Mouse (Mus musculus): ENCODE data around the gene Dusp16.
A peak's percentile ranks its signal among the peaks of the same experiment; 100 is the strongest.

Gene Dusp16

DNA sequence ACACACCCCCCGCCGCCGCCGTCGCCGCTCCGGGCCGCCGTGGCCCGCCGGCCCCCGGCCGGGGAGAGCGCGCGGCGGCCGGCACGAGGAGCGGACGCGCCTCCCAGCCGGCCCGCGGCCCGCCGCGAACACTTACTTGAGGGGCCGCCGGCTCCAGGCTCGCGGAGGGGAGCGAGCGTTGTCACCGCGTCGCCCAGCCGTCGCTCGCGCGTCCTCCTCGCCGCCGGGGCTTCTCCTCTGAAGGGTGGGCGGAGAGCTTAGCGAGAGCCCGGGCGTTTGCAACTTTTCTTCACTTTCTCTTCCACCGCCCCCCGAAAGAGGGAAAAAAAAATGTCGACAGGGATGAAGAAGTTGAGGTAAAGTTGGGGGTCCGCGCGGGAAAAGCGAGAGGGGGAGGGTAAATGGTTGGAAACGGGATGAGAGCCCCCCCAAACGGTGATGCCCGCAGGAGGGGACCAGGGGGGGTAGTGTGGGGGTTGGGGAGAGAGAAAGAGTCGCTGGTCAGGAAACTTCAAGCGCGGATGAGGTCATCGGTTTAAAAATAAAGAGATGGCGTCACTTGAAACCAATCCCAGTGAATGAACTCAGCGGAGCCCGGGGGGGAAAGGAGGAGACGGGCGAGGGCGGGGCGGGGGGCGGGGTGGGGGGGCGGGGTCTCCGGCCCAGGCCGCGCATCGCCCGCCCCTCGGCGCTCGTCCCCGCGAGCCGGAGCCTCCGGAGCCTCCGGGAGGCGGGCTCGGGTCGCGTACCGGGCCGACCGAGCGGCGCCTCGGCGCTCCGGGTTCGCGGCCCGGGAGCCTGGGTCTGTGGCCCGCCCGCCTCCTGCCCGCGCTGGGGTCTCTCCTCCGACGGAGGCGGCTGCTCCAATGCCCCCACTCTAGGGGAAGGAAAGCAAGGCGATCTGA is at the start of gene Dusp16:
TSS of gene Dusp16 (minus strand) at position 485 of the 905 bp plus-strand sequence.
- DNase-seq (ENCODE audit: low read depth), result peak; percentile 94

DNA sequence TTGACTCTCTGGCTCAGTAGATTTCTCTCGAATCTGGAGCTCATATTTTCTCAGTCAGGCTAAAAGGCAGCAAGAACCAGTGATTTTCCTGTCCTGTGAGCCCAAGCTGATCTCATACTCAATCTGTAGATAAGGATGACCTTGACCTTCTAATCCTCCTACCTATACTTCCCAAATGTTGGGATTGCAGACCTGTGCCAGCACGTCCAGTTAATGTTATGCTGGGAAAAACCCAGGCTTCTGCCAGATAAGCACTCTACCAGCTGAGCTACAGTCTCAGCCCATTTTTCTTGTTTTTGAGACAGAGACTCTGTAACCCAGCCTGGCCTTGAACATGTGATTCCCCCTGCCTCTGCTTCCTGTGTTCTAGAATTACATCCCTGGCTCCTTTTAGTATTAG is 47.9 kb upstream of the Dusp16 start:
- DNase-seq (ENCODE audit: low read depth), result no peak

DNA sequence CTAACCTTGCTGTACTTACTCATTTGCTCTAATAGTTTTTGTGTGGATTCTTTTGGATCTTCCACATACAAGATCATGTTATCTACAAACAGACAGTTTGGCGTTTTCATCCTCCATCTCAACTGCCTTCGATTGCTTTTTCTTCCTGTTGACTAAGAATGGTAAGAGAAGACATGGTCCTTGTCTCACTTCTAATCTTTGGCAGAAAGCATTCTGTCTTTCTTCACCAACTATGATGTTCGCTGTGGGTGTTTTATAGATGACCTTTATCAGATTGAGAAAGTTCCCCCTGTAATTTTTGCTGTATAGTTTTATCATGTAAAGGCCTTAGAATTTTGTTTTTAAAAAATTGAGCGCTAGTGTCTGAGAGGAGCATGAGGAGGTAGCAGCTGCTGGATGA is 45.7 kb upstream of the Dusp16 start:
- DNase-seq (ENCODE audit: low read depth), result peak; percentile 25

DNA sequence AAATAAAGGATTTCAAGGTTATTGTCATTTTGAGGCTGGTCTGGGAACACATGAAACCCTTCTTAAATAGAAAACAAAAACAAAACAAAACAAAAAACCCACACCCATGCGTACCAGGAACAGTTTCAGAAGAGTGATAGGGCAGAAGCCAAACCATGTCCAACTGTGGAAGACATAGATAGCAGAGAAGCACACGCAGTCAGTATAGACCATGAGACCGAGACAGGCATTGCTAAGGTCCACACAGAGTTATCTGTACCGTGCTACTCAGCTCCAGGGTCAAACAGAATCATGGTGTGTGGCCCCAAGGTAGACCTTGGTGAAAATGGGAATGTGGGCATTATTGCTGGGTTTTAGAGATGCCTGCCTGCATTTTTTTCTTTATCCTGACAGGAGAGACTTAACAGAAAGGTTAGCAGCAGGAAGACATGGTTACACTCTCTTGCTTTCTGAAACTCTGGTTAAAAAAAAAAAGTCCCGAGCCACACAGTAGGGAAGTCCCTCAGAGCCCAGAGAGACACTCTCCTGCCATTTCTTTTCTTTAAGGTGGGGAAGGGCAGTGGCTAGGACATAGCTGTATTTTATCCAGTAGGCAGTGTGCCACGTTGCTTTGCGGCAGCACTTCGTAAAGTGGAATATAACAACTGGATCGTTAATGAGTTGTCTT is 42.3 kb upstream of the Dusp16 start:
- no peak for DNase-seq (ENCODE audit: low read depth)

DNA sequence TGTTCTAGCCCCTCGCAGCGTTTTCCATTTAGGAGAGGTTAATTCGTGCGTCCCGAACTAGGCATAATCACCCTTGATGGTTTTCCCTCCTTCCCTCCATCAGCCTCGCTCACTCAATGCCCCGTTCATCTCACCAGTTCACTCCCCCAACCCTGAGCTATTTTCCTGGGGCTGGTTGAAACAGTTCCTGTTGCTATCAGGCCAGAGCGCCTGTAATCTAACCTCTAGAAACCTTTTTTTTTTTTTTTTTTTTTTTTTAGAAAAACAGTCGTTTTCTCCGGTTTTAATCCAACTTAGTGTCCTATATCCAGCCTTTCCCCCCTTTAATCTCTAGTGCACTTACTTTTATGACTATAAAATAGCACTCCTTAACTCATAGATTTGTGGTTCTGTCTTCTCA is 38.4 kb upstream of the Dusp16 start:
- DNase-seq (ENCODE audit: low read depth), result peak; percentile 49

DNA sequence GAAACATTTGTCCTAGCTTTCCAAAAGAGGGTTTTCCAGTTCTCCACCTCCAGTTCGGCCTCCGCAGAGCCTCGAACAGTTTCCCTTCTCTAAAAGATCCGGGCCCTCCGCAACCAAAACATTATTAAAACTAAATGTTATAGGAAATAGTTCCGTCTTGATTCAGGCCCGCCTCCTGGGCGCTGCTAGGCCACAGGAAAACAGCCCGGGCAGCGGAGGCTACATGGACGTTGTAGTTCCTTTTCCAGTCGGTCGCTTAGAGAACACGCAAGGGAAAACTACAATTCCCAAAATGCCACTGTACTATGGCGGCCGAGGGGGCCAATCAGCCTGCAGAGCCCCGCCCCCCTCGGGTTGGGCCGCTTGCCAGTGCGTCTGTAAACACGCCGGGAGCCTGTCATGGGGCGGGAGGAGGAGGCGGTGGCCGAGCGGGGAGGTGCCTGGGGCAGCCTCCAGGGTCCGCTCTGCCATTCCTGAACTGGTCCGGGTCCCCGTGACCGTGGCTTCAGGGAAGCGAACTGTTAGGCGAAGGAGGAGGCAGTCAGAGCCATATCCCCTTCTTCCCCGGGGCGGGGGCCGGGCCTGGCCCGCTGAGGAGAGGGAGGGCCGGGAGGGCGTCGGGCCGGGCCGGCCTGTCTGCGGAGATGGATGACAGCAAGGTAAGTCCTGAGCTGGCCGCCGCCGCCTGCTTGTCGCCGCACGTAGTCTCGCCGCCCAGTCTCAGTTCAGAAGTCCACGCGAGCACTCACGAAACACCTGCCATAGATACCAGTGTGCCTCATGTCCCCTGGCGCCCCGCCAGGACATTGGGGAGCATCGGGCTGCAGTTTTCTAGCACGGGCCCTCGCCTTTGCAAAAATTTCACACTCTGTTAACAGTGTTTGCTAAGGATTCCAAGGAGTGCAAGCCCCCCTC is 37.6 kb upstream of the Dusp16 start, which contains the start of gene Crebl2:
TSS of gene Crebl2 (plus strand) at position 369 of the 915 bp plus-strand sequence.
- DNase-seq (ENCODE audit: low read depth), result peak; percentile 98

DNA sequence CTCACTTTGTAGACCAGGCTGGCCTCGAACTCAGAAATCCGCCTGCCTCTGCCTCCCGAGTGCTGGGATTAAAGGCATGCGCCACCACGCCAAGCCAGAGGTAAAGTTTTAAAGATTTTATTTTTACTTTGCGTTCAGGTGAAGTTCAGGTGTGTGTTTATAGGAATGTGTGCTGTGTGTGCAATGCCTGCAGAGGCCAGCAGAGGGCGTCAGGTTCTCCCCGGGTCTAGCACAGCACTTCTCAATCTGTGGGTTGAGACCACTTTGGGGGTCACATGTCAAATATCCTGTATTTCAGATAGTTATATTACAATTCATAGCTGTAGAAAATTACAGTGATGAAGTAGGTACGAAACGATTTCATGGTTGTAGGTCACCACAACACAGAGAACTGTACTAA is 30.4 kb upstream of the Dusp16 start:
- DNase-seq (ENCODE audit: low read depth), result peak; percentile 66

DNA sequence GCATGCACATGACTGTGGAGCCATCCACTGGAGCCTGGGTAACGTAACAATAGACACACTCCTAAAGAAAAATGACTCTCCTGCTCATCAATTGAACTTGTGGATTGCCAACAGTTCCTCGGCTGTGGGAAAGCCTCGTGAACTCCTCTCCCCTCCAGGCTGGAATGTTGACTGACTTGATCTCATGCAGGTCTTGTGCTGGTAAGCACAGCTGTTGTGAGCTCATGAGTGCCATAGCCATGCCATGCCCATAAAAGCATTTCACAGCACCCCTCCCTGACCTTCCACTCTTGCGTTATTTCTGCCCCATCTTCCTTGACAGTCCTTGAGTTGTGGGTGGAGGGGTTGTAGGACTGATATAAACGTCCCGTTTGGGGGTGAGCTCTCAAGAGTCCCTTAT is 28.0 kb upstream of the Dusp16 start:
- DNase-seq (ENCODE audit: low read depth), result no peak

DNA sequence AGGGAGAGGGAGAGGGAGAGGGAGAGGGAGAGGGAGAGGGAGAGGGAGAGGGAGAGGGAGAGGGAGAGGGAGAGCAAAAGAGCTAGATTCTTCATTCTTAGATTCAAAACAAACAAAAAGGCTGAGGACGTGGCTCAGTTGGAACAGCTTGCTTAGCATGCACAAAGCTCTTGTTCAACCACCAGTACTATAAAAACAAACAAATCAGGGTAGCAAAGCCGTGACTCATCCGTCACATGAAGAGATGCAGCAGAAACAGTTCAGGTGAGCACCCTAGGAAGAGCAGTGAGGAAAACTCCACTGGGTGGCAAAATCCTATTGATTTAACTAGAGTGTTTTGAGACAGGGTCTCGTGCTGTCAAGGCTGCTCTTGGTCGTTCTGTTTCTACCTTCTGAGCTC is 27.3 kb upstream of the Dusp16 start:
- DNase-seq (ENCODE audit: low read depth), result no peak

DNA sequence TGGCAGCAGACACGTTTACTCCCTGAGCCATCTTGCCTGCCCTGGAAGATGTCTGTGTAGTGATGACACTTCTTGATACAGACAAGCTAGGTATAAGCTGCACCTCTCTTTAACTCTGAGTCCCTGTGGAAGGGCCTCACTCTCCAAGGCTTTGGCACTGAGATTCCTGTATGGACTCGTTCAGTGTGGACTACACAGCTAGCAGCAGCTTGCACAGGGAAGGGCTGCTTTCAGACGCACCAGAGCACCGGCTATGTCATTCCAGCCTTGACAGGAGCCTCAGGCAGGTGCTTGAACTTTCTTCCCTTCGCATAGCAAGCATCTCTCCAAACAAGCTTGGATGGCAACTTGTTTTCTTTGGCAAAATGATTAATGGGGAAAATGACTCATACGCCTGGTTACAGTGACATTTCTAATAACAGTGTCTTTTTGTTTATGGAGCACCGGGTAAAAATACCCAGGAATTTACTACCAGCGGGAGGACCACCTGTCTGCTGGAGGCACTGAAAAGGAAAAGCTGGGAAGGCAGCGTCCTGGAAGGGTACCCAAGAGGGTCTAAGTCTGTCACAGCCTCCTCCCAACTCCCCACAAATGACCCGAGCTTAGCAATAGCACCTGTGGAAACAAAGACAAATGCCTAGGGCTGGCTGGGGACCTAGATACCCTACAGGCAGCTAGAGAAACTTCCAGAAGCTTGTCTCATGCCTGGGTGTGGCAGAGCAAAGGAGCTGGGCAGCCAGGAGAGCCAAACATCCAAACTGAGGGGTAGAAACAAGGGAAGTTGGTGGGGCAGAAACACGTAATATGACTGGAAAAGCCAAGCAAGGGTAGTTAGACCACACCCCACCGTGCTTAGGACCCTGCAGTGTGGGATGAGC is 24.9 kb upstream of the Dusp16 start:
- DNase-seq (ENCODE audit: low read depth), result no peak

DNA sequence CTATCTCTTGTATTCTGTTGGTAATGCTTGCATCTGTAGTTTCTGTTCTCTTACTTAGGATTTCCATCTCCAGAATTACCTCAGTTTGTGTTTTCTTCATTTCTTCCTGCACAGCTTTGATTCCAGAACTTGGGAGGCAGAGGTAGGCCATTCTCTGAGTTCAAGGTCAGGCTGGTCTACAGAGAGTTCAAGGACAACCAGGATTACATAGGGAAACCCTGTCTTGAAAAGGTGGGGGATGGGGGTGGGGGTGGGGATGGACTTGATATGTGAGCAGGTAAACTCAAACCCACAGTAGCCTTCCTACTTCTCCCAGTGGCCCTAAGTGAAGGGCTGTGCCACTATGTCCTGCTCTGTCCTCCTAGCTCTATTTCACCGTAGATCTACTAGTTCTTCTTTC is 20.6 kb upstream of the Dusp16 start:
- no peak for DNase-seq (ENCODE audit: low read depth)

DNA sequence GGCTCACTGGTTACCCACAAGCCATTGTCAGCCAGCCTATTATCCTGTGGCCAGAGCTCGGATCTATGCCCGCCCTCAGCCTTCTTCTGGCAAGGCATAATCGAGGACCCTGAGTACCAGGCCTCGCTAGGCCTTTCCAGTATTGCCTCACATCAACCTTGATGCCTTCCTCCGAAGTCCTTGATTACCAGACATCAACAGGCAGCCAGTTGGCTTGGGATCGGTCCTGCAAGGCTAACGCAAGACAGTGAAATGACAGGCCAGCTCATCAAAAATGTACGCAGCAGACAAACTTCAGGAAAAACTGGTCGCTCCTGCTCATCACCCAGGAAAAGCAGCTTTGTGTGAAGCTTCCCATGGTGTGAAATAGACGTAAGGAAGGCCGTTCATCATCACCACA is 15.4 kb upstream of the Dusp16 start:
- DNase-seq (ENCODE audit: low read depth), result no peak

DNA sequence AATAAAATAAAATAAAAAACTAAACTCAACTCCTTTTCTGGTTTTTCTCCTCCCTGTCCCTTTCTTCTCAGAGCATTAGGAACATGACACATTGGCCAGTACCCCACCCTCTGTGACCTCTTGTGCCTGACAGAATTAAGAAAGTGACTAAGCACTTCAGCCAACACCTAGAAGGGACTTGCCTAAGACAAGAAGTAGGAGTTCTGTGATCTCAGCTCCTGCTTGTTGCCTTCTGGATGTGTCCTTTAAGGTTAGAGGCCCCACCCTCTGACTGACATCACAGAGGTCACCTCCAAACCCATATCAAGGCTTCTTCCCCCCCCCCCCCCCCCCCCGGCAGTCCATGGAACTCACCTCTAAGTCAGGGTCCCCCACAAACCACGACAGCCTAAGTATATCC is 14.7 kb upstream of the Dusp16 start:
- DNase-seq (ENCODE audit: low read depth), result no peak

DNA sequence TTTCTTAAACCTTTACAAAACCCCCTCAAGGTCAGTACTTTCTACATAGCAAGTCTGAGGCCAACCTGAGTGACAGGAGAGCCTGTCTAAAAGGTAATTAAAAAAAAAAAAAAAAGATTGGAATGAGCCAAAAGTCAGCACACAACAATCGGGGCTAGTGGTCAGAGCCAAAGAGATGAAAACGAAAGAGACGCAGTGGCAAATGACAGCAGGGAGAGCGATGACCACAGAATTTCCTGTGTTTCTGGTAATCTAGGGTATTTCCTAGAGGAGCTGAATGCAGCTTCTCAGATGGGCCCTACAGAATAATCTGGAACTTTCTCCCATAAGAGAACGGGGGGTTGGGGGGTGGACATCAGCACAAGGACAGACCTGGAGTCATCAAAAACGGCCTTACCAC is 13.7 kb upstream of the Dusp16 start:
- no peak for DNase-seq (ENCODE audit: low read depth)

DNA sequence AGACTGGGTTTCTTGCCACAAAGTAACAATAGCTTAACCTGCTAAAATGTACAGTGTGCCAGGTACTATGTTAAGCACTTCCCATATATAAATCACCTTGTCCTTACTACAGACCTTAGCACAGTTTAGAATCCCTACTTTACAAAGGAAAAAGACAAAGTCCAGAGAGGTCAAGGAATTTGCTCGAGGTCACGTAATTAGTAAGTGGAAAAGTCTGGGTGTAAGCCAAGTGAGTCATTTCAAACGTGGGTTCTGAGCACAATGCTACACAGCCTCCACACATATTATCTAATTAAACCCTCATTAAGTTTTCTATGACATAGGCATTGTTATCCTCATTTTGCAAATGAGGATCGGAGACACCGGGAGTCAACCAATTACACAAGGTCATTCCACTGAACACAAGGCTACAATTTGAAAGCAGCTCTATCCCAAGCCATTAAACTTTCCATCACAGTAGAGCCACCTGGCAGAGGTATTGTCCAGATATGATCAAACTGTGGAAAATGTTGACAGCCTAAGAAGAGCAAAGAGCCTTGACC is 12.4 kb upstream of the Dusp16 start:
- DNase-seq (ENCODE audit: low read depth), result no peak

DNA sequence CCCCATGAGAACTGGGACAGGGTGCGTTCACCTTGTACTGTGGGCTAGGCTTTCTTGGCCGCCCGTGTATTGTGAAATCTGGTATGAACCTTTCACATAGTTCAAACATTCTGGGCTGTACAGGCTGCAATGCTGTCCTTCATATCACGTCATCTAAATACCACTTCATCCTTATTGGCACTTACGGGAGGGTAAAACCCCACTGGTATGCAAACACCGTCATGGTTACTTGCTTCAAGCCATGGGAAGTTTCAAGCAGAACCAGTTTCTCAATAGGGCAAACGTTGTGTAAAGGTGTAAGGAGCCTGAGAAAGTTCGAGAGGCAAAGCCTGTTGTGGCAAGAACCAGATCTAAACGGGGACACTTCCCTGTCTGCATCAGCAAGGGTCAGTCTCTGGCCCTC is 10.2 kb upstream of the Dusp16 start:
- DNase-seq (ENCODE audit: low read depth), result no peak

DNA sequence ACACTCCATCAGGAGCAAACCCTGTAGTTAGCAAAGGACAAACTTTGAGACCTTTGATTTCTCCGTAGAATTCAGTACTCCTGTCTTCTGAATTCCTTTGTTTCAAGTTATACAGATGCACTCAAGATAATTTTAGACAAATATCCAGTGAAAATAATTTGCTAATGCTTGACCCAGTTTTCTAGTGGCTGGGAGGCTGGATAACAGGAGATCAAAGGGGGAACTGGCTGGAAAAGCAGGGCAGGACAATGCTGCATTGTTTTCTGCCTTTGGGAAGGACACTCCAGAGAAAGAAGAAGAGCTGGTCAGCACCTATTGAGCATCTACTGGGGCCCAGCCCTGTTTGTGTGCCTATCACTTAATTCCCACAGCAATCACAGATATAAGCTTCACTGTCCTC is 9.1 kb upstream of the Dusp16 start:
- no peak for DNase-seq (ENCODE audit: low read depth)

DNA sequence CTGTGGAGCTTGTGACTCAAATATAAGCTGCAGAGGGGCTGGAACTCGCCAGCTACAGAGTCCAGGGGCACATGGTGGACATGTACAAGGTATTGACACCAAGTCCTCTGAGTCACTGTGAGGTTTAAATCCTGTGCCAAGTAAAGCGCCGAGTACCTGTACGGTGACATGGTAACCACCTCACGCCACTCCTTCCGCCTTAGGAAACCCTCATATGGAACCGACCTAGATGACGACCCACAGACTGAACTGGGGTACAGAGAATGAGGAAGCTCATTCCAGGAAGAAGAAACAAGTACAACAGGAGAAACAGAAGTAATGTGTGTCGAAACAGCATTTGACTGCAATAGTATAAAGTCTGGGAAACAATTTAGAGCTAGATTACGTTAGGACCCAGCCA is 3.9 kb upstream of the Dusp16 start:
- no peak for DNase-seq (ENCODE audit: low read depth)

DNA sequence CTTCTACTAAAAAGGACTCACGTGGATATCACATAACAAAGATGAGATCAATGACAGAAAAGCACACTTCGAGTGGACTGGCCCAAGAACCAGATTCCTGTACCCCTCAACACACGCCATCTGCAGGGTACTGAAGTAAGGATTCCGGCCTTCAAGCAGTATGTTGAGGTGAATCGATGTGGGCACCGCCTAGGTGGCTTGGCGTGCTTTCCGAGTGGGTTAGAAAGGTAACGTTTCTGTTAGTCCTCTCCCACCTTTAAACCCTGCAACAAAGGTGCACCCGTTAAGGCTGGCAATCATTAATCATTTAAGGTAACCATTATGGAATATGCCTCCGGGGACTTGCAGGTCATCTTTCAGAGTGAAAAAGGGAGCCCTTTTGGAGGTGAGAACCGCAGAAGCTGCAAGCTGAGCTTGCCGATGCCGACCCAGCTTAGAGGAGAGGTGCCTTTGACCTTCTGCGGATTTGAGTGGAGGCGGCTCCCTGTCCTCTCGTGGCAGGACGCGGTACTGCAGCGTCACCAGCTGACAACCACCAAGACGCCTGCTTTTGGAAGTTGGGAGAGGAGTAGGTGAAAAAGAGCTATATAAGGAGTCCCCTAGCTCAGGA is 1.6 kb upstream of the Dusp16 start:
- DNase-seq (ENCODE audit: low read depth), result peak; percentile 88

DNA sequence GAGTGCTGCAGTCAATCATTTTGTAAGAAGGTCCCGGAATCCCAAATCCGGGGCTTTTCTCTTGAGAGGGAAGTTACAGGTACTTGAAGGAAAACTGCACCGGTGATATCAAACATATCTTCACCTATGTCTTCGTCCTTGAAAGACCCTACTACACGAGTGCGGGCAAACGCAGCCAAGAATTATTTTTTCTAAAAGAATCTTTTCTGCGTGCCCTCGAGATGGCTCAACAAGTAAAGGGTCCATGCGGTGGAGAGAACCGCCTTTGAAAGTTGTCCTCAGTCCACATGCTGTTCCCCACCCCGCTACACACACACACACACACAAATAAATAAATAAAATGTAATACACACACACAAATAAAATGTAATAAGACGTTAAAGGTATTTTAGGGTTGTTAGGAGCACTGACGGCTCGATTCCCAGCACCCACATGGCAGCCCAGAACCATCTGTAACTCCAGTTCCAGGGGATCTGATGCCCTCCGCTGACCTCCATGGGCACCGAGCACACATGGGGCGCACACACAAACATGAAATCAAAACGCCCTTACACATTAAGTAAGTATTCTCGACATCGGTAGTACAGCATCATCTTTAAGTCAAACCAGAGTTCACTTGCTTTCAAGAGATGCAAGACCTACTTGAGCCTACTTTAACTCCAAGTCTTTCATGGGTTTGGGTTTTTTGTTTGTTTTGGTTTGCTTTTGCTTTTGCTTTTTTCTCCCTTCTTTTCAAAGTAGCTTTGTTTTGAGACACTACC is 801 bp upstream of the Dusp16 start:
- DNase-seq (ENCODE audit: low read depth), result no peak

Data from induced T-regulatory cell, adult 2 months (primary cell).